Mouse (Mus musculus): ENCODE data around the gene Impg1.

GRCm38 (mm10) chr9:80333466-80333865, 131.8 kb downstream of the Impg1 start:
- no peak for TF ChIP-seq CTCF (conservative IDR thresholded peaks at IDR 0.05; ENCODE audit: insufficient read depth, insufficient read length, low read depth, low read length)
- no peak for TF ChIP-seq POLR2A (IDR thresholded peaks at IDR 0.05; ENCODE audit: low read depth, low read length)
